Mouse (Mus musculus) kidney, adult 2 months (tissue): ENCODE data around the gene Arhgap17.

Source experiments
- CTCF ChIP-seq: fragments of 200-500 bp; conservative IDR thresholded peaks from 2 replicates; pipeline ENCODE4 v1.5.1; 2011; ENCODE audit warnings: low read depth, mild to moderate bottlenecking, control low read depth, low read length, moderate library complexity, mixed read lengths; ENCODE audit not compliant: insufficient read depth, insufficient read length
- POLR2A ChIP-seq: fragments of 200-500 bp; IDR thresholded peaks from one replicate; pipeline ENCODE4 v1.6.1; 2011; ENCODE audit warnings: low read depth, low read length, control low read depth

DNA sequence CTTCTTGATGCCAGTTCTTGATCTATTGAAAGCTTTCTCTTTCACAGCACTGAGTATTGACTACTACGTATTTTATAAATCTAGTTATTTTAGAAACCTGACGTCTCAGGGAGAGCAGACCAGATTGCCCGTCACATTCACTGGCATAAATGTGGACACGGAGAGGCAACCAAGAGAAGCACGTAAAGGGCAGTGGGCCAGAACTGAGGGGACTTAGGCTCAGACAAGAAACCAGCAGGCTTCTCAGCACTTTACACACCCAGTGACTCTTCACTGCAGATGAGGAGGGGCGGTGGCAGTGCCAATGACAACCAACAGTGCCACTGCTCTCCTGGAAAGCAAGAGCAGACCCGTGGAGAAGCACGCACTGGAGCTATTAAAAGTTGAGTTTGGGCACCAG is 62.5 kb downstream of the Arhgap17 start:
- no peak for TF ChIP-seq CTCF
- TF ChIP-seq POLR2A, result no peak
